Mouse (Mus musculus) adrenal gland, postnatal 25 days (tissue): ENCODE results near the gene Bin2. TPM values are rescaled to one million over a fixed set of nuclear protein-coding genes. Genes with fewer than 3 reads are reported as not detected.

Source experiments
- DNase-seq: peaks from one replicate; pipeline ENCODE4 v3.0.0; 2021; ENCODE audit warnings: mixed read lengths
- long read RNA-seq: library from polyadenylated mRNA; stranded (forward); transcript quantifications from one replicate; pipeline ENCODE4 v2.0.0, GENCODE M21; 2021
- total RNA-seq: library from RNA; stranded (reverse); gene quantifications from 2 replicates; pipeline ENCODE4 v1.2.3, GENCODE M21; 2021

Bin2 gene
- total RNA-seq, result 1.3 and 1.8 TPM in 2 replicates
- long read RNA-seq, partial matches to known transcripts, result 0 of 4 reads
- long read RNA-seq, other reads (novel, unspliced or antisense), result 2 of 4 reads

DNA sequence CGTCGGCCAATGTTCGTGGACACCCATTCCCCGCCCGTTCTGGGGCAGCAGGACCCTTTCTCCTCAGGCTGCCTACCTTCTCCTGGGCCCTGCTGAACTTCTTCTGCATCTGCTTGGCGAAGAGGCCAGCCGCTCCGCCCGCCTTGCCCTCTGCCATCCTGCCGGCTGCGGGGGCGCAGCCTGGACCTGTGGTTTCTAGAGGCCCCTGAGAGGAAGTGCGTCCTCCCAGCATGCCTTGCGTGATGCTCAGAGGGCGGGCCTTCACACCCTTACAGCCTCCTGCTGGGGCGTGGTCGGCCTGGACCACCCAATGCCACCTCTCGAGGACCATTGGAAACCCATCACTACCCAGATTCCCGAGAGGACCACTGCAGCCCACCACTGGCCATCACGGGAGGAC, at the start of gene Bin2:
Gene Bin2 (minus strand): TSS at position 217 of the 400 bp plus-strand sequence.
- DNase-seq, result no peak

DNA sequence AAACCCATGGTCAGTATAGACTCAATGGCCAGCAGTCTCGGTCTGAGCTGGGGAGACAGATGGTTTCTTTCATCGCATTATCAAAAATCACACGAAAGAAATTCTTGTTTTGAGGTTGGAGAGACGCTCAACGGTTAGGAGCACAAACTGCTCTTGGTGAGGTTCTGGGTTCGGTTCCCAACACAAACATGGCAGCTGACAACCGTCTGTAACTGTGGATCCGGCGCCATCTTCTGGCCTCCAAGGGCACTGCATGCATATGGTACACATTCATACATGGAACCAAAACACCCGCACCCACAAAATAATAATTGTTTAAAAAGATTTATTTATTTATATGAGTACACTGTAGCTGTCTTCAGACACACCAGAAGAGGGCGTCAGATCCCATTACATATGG, 49.2 kb upstream of the Bin2 start:
- DNase-seq, result no peak

DNA sequence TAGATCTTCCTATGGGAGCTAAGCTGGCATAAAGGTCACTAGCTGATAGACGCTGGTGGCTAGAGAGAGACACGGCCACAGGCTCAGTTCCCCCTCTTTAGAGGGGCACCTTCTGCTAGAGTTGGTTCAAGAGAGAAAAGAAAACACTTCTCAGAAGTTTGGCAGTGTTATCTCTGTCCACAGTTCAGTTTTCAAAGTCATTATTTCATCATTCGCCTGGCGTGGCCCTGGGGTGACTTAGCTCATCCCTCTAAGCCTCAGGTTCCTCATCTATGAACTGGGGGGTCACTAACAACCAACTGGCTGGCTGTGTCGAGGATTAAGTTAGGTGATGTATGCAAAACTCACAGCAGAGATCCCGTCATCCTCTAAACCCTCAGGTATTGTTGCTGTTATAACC, 48.6 kb upstream of the Bin2 start:
- DNase-seq, result no peak

DNA sequence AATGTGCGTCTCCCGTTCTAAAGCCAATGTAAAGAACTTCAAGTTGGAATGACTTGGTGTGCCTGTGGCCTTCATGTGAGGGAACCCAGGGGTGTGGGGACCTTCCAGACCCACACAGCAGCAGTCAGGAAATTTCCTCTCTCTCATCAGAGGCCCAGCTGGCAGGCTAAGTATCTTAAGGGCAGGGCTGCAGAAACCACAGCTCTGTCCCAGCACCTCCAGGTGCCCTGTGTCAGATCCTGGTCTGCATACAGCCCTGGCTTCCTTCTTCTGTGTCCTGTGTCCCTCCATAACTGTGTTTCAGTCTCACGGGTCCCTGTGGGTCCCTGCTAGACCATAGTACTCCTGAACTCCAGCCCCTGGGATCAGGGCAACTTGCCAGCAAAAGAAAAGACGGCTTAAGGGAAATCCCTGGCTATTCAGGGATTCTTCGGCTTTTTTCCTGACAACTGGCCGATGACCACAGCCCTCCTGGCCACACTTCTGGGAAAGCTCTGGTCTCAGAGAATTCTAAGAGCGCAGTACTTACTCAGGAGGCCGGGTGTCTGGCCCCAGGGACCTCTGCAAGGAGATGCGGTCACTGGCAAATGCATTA, 46.1 kb upstream of the Bin2 start:
- no peak for DNase-seq

DNA sequence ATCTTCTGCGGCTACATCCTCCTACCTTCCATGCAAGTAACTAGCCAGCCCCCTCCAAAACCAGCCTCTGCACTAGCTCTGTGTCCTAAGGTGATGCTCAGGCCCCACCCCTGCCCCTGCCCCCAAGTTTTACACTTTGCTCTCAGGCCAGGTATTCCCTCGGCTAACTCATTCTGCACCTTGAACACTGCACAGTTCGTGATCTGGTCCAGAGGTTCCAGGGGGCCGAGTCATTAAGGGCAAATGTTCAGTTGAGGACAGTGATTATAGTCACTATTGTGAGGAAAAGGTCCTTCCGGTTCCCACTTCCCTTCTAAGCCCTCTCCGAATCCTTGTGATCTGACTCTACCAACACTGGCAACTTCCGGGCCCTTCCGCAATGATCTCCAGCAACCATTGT, 45.1 kb upstream of the Bin2 start:
- no peak for DNase-seq

DNA sequence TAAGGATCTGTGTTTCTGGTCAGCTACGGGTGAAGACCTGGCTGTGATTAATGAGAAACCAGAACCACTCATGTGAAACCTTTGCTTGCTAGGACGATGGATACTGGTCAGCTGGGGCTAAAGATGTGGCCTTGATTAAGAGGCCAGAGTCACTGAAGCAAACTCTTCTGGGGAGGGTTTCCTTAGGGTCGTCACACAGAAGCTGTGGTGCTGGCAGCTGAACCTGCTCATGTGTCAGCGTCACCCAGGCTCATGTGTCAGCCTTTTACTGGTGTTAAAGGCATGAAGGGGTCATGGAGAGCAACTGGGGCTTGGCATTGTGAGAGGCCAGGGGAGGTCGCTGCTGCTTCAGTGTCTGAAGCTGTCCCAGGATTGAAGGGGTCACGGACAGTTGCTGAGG, 41.5 kb upstream of the Bin2 start:
- DNase-seq, result no peak

DNA sequence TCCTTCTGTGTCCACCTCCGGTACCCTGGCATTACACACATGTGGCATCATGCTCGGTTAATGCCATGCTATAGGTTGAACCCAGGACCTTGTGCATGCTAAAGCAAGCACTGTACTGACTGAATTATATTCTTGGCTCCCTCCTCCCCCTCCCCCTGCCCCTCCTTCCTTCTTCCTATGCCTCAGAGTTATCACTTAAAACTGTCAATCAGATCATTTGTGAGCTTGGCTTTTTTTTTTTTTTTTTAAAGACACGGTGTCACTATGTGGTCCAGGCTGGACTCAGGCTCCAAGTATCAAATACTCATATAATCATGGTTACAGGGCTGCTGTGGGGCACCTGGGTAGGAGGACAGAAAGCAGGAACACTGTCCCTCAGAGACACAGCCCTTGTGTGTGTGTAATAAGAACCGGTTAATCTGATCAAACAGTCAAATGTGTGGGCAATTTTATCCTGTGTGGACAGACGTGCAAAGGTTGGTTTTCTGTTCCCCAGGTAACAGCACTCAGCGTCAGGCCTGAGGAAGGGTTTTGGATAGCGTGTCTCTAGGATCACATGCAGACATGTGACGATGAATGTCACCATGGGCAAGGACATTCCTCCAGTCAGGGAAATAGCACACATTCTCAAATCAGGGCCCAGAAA, 39.2 kb upstream of the Bin2 start:
- no peak for DNase-seq

DNA sequence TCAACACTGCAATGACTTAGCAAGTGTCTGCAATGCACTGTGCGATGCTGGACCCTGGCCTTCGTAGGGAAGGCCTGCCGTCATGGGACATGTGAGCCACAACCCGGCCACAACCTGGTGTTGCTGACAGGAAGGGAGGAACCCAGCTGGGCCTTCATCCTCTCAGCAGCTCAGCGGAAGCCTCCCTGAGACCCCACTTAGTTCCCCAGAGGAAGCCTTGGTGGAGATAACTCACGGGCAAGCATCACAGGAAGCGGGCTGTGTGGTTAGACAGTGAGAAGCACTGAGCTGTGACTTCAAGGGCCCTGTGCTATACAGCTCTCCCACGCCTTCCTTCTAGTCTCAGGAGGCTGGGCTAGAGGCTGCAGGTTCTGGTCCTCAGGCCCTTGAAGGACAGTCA, 36.9 kb upstream of the Bin2 start:
- no peak for DNase-seq

DNA sequence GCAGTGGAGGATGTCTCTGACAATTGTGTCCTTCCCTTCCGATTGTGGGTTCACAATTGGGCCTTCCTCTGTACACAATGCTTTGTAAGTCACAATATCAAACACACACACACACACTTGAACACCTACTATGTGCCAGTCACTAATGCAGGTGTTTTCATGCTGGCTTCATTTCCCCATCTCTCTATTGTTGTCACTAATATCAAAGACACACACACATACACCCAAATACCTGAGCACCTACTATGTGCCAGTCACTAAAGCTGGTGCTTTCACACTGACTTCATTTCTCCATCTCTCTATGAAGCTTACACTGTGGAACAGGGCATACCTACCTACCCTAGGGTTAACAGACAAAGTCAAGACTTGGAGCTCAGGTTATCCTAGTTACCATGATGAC, 36.0 kb upstream of the Bin2 start:
- DNase-seq, result no peak

DNA sequence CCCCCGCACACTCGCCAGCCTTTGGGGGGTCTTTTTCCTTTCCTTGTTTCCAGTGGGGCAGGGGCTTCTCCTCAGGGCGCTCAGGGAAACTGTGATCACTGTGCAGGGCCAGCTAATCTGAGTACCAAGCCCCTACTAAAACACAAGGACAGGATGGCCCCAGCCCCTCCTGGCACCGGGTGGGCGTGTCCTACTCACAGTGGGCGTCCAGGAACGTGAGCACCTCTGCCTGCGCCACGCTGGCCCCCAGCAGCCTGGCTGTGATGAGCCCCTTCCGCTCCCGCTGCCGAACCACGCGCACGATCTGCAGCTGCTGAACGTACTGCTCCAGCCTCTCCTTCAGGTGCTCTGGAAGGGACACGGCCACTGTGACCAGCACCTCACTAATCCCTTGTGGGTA, 34.6 kb upstream of the Bin2 start:
- DNase-seq, result no peak

DNA sequence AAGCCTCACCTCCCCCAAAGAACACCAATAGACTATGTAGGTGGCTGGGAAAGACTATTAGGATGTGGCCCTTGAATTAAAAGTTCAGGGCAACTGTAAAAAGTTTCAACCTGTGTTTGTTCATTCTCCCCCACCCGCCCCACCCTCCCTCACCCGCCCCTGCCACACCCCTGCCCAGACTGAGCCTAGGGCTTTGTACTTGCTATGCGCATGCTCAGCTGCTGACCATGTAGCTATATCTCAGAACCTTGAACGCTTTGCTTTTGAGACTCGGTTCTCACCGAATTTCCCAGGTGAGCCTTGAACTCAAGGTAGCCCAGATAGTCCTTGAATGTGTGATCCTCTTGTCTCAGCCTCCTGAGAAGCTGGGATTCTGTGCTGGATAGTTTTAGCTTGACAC, 32.5 kb upstream of the Bin2 start:
- DNase-seq, result no peak

DNA sequence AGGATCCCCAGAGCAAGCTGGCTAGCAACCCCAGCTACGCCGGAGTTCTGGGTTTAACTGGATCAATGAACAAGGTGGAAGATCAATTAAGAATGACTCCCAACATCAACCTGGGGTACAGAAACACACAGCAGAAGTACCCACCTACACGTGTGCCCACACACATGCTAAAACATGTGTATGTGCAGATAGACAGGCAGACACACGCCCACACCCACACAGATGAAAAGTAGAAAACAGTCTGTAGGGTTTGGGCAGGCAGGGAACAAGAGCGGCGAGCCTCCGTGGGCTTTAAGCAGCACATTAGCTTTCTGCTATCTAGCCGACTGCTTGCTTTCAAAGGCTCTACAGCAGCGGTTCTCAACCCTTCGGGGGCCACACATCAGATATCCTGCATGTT, 31.8 kb upstream of the Bin2 start:
- DNase-seq, result no peak

DNA sequence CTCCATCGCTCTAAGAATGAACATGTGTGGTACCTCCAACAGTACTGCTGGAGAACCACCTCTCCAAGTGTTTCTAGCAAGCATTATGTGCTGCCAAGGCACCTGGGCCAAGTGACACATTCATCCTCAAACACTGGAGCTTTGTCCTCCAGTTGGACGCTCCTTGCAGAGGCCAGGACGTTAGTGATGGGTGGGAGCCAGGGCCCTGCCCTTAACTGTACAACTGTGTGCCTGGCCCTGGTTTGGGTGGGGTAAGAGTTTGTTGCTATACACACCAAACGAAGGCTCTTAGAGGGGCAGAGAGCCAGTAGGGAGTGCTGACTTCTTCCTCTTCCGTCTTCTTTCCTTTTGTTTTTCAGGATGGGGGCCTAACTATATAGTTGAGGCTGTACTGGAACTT, 31.1 kb upstream of the Bin2 start:
- DNase-seq, result no peak

DNA sequence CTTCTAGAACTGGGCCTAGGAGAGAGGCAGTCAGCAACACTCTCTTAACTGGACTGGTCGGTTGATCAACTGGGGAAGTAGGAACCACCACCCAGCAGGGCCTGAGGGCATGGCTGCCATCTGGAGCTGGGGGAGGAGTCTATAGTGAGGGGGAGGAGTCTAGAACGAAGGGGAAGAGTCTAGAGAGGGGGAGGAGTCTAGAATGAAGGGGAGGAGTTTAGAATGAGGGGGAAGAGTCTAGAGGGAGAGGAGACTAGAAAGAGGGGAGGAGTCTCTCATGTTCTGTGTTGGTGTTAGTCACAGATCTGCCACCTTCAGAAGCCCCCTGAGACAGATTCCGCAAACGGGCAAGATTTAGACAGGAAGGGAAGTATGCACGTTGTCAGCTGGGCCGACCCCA, 30.0 kb upstream of the Bin2 start:
- no peak for DNase-seq

DNA sequence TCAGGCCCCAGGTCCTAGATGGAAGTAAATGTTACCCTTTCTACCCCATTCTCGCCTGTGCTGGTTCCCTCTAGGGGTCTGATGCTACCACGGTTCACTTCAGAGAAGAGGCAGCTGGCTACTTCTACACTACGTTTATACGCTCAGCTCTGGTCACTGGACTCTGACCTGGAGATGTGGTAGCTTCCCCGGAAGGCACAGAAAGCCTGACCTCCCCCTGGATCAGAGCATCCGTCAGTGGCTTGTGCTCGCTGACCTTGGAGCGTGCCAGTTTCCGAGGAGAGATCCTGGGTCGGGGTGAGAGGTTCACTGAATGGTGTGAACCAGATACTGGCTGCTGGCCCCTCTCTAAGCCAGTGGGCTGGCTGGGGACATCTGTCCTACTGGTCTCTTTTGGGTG, 28.7 kb upstream of the Bin2 start:
- no peak for DNase-seq

DNA sequence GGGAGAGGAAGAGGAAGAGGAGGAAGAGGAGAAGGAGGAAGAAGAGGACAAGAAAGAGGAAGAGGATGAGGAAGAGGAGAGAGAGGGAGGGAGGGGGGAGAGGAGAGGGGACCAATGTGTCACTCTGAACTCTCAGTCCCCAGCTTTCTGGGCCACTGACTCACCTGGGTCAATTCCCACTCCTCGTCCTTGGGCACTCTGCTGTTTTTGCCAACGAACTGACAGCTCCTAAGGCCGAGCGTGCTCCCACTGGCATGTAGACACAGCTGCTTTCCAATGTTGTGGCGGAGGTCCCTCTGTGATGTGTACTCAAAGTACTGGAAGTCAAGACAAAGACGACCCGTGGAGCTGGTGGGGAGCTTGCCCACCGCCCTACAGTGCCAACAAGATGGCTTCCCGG, 25.1 kb upstream of the Bin2 start:
- DNase-seq, result peak; percentile 60

DNA sequence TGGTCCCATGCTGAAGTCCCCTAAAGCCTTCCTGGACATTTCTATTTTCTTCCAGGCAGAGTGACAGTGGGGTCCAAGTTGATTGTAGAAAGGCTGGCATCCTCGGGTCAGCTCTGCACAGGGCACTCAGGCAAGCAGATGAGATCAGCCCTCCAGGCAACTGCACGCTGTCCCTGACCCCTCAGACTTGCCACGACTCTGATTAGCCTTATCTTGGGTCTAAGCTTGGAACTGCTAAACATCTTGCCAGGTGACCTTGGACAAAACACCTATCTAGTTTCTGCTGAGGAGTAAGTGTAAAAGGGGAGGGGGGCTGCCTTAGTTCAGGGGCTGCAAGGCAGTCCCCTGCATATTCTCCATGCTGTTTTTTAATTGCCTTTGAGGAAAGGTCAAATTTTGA, 22.6 kb upstream of the Bin2 start:
- no peak for DNase-seq

DNA sequence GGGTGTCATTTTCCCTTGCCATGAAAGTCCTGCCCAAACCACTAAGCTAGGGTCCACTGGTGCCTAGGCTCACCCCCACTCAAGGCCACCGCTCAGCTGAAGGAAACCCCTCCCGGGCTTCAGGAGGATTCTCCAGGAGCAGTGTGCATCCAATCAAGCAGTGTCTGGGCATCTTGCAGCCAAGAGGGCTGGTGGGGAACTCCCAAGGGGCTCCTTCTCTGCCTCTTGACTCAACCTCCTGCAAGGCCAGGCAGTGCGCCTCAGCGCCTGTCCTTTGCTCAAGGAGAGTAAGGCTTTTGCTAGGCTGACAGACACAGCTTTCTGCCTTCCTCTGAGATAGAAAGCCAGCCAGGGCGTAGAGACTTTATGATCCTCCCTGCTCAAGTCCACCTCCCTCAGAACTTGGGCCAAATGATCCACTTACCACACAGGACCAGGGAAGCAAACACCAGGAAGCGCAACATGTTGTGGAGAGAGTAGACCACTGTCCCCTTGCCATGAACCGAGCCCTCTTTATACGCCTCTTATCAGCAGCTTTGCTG, 18.1 kb upstream of the Bin2 start, which contains the start of gene Cela1:
Gene Cela1 (minus strand): TSS at position 492 of the 542 bp plus-strand sequence.
- peak; percentile 30 for DNase-seq

DNA sequence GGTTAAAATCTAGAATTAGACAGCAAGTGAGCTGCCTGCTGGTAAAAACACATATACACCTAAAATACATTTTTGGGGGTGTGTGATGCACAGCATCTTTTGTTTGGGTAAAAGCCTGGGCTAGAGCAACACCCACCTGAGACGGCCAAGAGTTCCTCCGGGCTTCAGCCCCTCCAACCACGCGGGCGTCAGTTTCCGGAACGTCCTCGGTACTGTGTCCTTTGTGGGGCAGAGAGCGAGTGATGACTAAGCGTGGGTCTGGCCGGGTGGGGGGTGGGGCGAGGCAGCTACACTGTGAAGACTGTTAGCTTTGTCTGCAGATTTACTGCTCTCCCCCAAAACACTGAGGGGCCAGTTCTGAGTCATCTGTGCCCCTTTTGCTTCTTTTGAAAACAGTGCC, 17.6 kb upstream of the Bin2 start:
- peak; percentile 71 for DNase-seq

DNA sequence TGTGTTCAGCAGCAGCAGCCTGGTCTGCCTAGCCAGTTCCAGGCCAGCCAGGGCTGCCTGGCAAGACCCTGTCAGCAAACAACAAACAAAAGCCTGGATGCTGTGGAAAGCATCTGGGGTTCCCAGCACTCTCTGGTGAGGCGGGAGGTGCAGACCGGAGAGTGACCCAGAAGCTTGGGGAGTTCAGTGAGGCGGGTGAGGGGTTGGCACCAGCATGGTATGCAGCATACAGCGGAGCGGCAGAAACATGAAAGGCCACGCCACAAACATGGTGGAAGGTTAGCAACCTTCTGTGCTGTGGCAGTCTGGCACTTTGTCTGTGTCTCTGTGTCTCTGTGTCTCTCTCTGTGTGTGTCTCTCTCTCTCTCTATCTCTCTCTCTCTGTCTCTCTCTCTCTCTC, 17.1 kb upstream of the Bin2 start:
- no peak for DNase-seq

DNA sequence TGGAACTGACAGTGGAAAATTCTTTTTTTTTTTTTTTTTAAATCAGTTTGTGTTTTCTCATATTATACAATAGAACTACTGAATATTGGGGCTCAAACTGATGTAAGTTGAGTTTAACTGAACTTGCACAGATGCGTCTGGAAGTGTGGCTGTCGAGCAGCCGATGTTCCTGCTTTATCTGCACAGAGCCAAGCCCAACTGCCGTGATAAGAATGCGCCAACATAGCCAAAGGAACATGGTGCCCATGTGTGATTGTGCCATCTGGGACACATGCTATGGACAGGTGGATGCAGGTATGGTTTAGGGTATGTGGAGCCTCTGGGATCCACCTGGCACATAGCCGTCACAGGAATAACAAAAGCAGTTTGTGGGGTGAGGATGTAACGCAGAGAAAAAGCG, 16.5 kb upstream of the Bin2 start:
- no peak for DNase-seq

DNA sequence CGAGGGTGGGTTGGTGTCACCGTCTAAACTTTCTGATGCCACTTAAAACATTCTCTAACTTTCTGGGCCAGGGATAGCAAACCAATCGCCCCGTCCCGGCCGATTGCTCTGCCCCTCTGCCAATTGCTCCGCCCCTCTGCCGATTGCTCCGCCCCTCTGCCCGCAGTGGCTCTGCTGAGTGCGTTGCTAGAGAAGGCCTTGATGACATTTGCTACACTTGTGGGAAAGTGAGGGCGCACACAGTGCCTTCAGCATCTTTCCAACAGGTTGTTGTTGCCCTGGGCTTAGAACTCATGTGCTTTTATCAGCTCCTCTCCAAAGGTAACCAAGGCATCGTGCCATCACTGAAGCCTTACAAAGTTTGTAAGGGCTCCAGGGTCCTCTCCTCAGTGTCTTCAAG, 15.9 kb upstream of the Bin2 start:
- no peak for DNase-seq

DNA sequence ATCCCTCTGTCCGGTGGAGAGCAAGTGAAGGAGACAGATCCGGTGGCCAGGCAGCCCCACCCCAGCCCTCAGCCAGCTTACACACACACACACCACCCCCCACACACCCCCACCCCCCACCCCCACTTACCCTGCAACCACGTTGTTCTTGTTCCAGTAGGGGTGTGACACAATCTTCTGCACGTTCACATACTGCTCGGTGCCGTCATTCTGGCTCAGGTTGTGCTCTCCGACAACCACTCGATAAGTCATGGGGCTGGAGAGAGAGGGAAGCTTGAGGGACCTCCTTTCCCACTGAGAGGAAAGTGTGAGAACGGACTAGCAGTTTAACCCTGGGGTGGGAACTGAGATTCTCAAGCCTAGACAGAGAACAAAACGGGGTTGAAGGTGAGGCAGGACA, 15.1 kb upstream of the Bin2 start:
- DNase-seq, result no peak

DNA sequence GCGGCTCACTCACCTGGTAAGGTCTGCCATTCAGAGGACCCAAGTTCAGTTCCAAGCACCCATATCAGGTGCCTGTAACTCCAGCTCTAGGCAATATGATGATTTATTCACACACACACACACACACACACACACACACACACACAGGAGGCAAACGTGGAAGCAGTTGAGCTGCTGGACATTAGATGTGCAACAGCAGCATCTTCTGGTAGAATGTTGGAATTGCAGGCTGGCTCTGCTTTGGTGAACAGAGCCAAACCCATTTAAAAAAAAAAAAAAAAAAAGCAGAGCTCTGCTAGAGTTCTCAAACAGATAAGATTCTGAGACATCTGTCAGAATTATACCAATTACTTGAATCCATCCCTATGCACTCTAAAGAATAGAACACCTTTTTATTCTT, 13.7 kb upstream of the Bin2 start:
- peak; percentile 68 for DNase-seq
